Mouse (Mus musculus): ENCODE data around the gene Npnt.

Npnt gene

GRCm38 (mm10) chr3:132855458-132856212 lies 94.5 kb downstream of the Npnt start:
- no peak for DNase-seq

DNA sequence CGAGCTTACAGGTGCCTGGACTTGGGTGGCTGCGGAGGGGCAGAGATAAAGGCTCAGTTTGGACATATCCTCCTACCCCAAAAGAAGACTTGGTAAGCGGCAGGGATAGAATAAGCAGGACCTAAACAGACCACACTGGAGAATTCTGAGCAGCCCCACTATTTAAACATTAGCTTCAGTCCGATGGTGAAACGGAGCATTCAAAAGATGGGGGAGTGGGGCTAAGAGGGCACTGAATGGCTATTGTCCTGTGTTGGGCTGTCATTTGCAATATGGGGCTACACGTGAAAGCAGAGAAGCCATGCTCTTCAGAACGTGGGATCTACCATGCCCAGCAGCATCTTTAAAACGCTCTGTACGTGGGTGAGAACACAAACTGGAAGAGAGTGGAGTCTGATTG lies 95.8 kb downstream of the Npnt start:
- no peak for DNase-seq

- DNase-seq = no peak
Measured at GRCm38 (mm10) chr3:132851841-132852728, 98.0 kb downstream of the Npnt start.

- DNase-seq = no peak
Measured at GRCm38 (mm10) chr3:132851417-132851816, 98.7 kb downstream of the Npnt start.

DNA sequence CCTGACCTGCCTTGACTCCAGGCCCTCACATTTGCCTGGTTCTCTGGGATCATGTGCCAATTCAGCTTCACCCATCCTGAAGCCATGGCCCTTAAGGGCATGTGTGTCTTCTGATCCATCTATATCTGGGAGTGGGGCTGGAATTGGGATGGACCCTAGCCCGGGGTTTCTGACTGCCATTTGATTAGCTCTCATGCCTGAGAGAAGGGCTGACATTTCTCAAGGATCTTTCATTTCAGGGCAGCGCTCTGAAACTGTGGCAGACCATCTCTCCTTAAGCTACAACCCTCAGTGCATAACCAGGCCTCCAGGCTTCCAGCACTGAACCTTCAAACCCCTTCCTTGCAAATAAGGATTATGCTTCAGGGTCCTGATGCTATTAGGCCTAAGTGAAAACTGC lies 99.7 kb downstream of the Npnt start:
- no peak for DNase-seq

DNA sequence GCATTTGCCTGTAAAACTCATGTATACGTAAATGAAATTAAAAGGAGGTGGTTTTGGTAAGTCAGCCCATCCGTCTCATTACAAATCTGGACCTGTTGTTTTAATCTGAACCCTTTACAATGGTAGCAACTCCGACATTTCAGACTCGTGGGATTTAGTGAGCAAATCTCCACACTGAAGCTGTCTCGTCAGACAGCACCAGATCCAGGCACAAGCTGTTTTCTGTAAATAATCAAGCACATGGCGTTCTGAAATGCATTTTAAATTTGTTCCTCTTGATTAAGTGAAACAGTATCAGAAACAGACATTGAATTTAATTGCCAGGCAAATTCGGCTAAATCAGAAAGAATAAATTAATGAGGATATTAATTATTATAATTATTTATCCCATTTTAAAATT lies 100.4 kb downstream of the Npnt start:
- DNase-seq = no peak

DNA sequence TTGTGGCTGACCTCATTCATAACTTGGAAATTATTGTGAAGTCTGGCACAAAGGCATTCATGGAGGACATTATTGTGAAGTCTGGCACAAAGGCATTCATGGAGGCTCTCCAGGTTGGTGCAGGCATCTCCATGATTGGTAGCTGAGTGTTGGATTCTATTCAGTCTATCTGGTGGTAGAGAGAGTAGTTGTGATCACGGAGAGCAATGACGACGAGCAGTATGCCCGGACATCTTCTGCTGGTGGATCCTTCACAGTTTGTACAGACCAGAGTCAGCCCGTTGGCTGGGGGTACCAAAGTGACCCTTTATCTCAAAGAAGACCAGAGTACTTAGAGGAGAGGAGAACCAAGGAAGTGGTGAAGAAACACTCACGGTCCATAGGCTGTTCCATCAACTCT lies 107.4 kb downstream of the Npnt start:
- no peak for DNase-seq

DNA sequence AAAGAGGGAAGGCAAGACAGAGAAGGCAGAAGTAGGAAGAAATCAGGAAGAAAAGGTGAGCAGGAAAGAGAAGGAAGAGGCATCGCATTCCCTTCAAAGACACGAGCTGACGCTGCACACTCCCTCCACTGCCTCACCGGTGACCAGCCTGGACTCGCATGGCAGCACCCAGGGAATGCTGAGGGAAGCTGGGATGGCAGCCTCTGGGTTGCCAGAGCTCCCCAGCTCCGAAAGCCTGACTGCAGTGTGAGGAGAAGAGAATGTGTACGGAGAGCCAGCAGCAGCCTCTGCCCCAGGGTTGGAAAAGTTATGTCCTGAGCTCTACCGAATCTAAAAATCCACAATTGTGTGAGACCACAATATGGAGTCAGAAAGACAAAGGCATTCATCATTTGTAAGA lies 110.6 kb downstream of the Npnt start:
- no peak for DNase-seq

DNA sequence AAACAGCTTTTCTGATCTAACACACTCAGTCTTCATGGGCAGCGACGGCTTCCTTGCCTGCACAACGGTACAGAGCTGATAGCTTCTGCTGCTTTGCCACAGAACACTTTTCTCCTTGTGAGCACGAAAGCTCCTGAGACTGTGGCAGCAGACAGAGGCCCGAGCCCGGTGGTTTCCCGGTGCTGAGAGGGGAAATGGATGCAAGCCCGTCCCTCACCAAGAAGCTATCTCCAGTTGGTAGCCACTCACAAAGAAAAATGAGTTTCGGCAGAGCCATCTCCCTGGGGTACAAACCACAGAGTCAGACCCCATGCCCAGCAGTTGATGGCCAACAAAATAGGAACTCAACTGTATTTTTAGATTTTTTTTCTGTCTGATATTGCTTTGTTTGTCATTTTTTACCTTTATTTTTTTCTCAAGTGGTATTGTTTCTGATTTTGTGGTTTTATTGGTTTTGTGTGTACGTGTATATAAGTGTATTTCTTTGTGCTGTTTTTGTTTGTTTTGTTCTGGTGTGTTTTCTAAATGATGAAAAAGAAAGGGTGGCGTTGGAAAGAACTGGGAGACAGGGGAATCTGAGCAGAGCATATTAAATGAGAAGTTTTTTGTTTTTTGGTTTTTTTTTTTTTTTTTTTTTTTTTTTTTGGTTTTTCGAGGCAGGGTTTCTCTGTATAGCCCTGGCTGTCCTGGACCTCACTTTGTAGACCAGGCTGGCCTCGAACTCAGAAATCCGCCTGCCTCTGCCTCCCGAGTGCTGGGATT lies 111.3 kb downstream of the Npnt start:
- DNase-seq = no peak

DNA sequence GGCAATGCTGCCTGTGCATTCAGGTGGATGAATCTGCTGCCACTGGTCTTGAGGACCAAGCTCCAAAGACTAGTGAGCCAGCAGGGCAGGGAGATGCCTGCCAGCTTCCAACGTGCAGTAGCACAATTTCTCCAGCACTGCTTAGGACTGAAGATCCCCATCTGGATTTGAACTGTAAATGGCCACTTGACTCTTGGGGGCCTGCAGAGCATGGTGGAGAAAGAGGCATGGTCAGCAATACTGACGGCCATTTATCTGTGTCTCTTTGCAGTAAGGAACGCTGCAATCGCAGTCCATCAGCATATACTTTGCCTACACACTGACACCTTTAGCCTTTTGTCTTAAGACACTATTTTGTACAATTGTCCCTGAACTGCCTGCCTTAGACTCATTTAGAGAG lies 113.0 kb downstream of the Npnt start:
- DNase-seq = no peak

DNA sequence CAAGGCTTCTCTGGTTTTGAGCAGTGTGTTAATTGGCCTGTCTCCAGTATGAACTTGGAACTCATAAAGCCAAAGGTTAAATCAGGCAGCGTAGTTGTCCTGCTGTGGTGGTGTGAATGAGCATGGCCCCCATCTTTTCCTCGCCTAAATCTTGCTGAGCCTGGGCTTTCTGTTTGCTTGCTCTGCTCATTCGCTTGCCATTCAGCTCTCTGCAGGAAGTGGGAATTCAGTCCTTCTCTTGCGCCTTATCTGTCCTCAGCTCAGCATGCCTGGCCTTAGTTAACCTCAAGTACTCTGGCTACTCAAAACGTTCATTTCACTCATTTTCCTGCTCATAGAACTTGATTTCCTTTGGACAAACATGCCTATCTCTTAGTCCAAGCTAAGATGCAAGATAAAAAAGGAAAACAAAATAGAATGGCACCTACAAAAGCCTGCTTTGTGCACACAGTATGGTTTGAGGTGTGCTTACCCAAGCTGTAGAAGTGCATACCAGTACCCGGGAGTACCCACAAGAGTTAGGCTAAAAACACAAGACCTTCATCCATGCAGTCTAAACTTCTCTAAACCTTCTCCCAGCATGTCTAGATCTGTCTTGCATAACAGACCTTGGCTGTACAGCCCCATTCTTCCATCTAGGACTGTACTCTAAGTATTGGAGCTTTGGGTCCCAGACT lies 114.8 kb downstream of the Npnt start:
- DNase-seq = no peak
